Mouse (Mus musculus) liver, embryonic 14.5 days (tissue): ENCODE measurements at regions not wholly inside any gene's neighbourhood (a gene's known extent, or its start where the extent isn't known, plus 50 kb on each side); places are given as distances from the start of the nearest gene placed in this dataset.

ENCODE experiments used
- CTCF ChIP-seq: IDR thresholded peaks from 2 replicates; pipeline ENCODE4 v1.5.1; 2016; ENCODE audit warnings: antibody characterized with exemption, low read depth, control low read depth
- EP300 ChIP-seq: IDR thresholded peaks from 2 replicates; pipeline ENCODE4 v1.6.1; 2016; ENCODE audit warnings: antibody characterized with exemption, low read depth

DNA sequence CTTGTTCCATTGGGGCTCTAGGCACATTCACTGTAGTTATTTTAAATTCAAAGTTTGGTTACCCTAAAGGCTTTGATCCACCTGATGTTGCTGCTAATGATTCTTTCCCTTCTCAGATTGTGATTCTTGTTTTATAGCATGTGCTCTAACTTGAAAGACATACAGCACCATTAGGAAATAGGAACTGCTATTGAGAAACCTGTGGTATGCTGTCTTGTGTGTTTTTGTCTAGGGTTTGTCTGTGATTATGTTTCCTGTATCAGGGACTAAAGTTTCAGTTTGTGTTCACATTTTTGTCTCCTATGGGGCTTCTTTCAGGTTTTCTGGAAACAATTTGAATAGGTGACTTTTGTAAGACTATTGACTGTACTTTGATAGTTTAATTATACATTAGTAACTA lies 63.5 kb upstream of the Hgf start:
- TF ChIP-seq CTCF (no peak), EP300 (no peak)
